Mouse (Mus musculus): Measurements from ENCODE around the gene Rbmxl2. TPM values are rescaled to one million over a fixed set of nuclear protein-coding genes. Genes with fewer than 3 reads are reported as not detected.

Rbmxl2 gene
- polyA plus RNA-seq (2015; fragmentation: Nextera tagmentation; extraction: Ambion mirVana), result not detected in 2 replicates

GRCm38 (mm10) chr7:107209204-107209860, at the start of gene Rbmxl2:
Gene Rbmxl2, plus strand, starts transcription at chr7:107209445.
- peaks cover 58% of the 10 kb centered on the region for H3K27me3 ChIP-seq
- WGBS, result 38% methylated on average over 70 of the region's 70 CpGs
- peaks cover 16% of the 10 kb centered on the region for H3K9me3 ChIP-seq
- H3K4me2 ChIP-seq (replicated peaks), result peak within 1 kb of the TSS; percentile 37
- H3K27ac ChIP-seq, result no peak within 1 kb of the TSS
- no peak for ATAC-seq (ENCODE audit: low FRiP score, low read depth)
- no peak within 1 kb of the TSS for H3K9ac ChIP-seq
- peak within 1 kb of the TSS; percentile 25 for H3K4me3 ChIP-seq
- no peaks in the 10 kb centered on the region for H3K36me3 ChIP-seq
- H3K4me1 ChIP-seq, result no peaks in the 10 kb centered on the region

GRCm38 (mm10) chr7:107166690-107167089, 42.6 kb upstream of the Rbmxl2 start, which contains the start of gene Nlrp14:
Gene Nlrp14, plus strand, starts transcription at chr7:107166990.
- WGBS, result 84% methylated on average over 10 of the region's 10 CpGs
- ATAC-seq (ENCODE audit: low FRiP score, low read depth), result no peak
- H3K9ac ChIP-seq, result no peak within 1 kb of the TSS
- no peaks in the 10 kb centered on the region for H3K27me3 ChIP-seq
- no peaks in the 10 kb centered on the region for H3K36me3 ChIP-seq
- H3K27ac ChIP-seq, result no peak within 1 kb of the TSS
- H3K9me3 ChIP-seq, result no peaks in the 10 kb centered on the region
- no peak within 1 kb of the TSS for H3K4me3 ChIP-seq
- no peaks in the 10 kb centered on the region for H3K4me1 ChIP-seq
- H3K4me2 ChIP-seq (replicated peaks), result no peak within 1 kb of the TSS

GRCm38 (mm10) chr7:107180406-107180805, 28.8 kb upstream of the Rbmxl2 start:
- Histone ChIP-seq H3K4me2 (replicated peaks) (no peak overlapping the region), H3K4me1 (no peaks in the 10 kb centered on the region), H3K36me3 (no peaks in the 10 kb centered on the region), H3K9ac (no peak overlapping the region), H3K27me3 (no peaks in the 10 kb centered on the region), H3K9me3 (no peaks in the 10 kb centered on the region), H3K27ac (no peak overlapping the region), H3K4me3 (no peak overlapping the region)
- 43% methylated on average over 2 of the region's 2 CpGs for WGBS
- no peak for ATAC-seq (ENCODE audit: low FRiP score, low read depth)

- WGBS, result 34% methylated on average over 3 of the region's 3 CpGs
- H3K27ac ChIP-seq, result no peak overlapping the region
- H3K9me3 ChIP-seq, result no peaks in the 10 kb centered on the region
- peaks cover 4% of the 10 kb centered on the region for H3K27me3 ChIP-seq
- H3K4me3 ChIP-seq, result no peak overlapping the region
- no peak for ATAC-seq (ENCODE audit: low FRiP score, low read depth)
- H3K4me1 ChIP-seq, result no peaks in the 10 kb centered on the region
- H3K9ac ChIP-seq, result no peak overlapping the region
- no peak overlapping the region for H3K4me2 ChIP-seq (replicated peaks)
- no peaks in the 10 kb centered on the region for H3K36me3 ChIP-seq
Observed at GRCm38 (mm10) chr7:107201817-107202216, 7.4 kb upstream of the Rbmxl2 start.

GRCm38 (mm10) chr7:107207843-107208242, 1.4 kb upstream of the Rbmxl2 start:
- no peak overlapping the region for H3K4me2 ChIP-seq (replicated peaks)

GRCm38 (mm10) chr7:107210126-107210576, 906 bp downstream of the Rbmxl2 start:
- Histone ChIP-seq H3K36me3 (no peaks in the 10 kb centered on the region), H3K27ac (no peak overlapping the region), H3K27me3 (peaks cover 63% of the 10 kb centered on the region), H3K4me2 (replicated peaks) (peak overlapping the region; percentile 37), H3K9ac (no peak overlapping the region), H3K9me3 (peaks cover 16% of the 10 kb centered on the region), H3K4me3 (peak overlapping the region; percentile 25), H3K4me1 (no peaks in the 10 kb centered on the region)
- ATAC-seq (ENCODE audit: low FRiP score, low read depth), result no peak
- 23% methylated on average over 76 of the region's 77 CpGs for WGBS

More at GRCm38 (mm10) chr7:107207843-107208242, 1.4 kb upstream of the Rbmxl2 start:
- H3K27me3 ChIP-seq, result peaks cover 52% of the 10 kb centered on the region
- H3K4me3 ChIP-seq, result no peak overlapping the region
- H3K36me3 ChIP-seq, result no peaks in the 10 kb centered on the region
- no peak overlapping the region for H3K27ac ChIP-seq
- H3K9me3 ChIP-seq, result peaks cover 16% of the 10 kb centered on the region
- no peak for ATAC-seq (ENCODE audit: low FRiP score, low read depth)
- H3K4me1 ChIP-seq, result no peaks in the 10 kb centered on the region
- H3K9ac ChIP-seq, result no peak overlapping the region
- 92% methylated on average over 3 of the region's 3 CpGs for WGBS

GRCm38 (mm10) chr7:107215723-107216122, 6.5 kb downstream of the Rbmxl2 start:
- H3K36me3 ChIP-seq, result no peaks in the 10 kb centered on the region

GRCm38 (mm10) chr7:107216845-107217244, 7.6 kb downstream of the Rbmxl2 start:
- Histone ChIP-seq H3K9ac (no peak overlapping the region), H3K4me2 (replicated peaks) (no peak overlapping the region), H3K27ac (no peak overlapping the region), H3K9me3 (no peaks in the 10 kb centered on the region), H3K4me1 (no peaks in the 10 kb centered on the region), H3K4me3 (no peak overlapping the region), H3K27me3 (peaks cover 12% of the 10 kb centered on the region), H3K36me3 (no peaks in the 10 kb centered on the region)
- 75% methylated on average over 2 of the region's 2 CpGs for WGBS
- ATAC-seq (ENCODE audit: low FRiP score, low read depth), result no peak

More at GRCm38 (mm10) chr7:107215723-107216122, 6.5 kb downstream of the Rbmxl2 start:
- no peak overlapping the region for H3K4me3 ChIP-seq
- peaks cover 23% of the 10 kb centered on the region for H3K27me3 ChIP-seq
- no peak overlapping the region for H3K4me2 ChIP-seq (replicated peaks)
- ATAC-seq (ENCODE audit: low FRiP score, low read depth), result peak; percentile 48; the same call in 1 of the 2 replicates
- no peaks in the 10 kb centered on the region for H3K9me3 ChIP-seq
- H3K9ac ChIP-seq, result no peak overlapping the region
- no peaks in the 10 kb centered on the region for H3K4me1 ChIP-seq
- H3K27ac ChIP-seq, result no peak overlapping the region

GRCm38 (mm10) chr7:107236854-107237253, 27.6 kb downstream of the Rbmxl2 start:
- Histone ChIP-seq H3K4me2 (replicated peaks) (no peak overlapping the region), H3K9me3 (no peaks in the 10 kb centered on the region), H3K36me3 (no peaks in the 10 kb centered on the region), H3K4me3 (no peak overlapping the region), H3K27me3 (no peaks in the 10 kb centered on the region), H3K4me1 (no peaks in the 10 kb centered on the region), H3K27ac (no peak overlapping the region), H3K9ac (no peak overlapping the region)
- WGBS, result 55% methylated on average over 3 of the region's 3 CpGs
- ATAC-seq (ENCODE audit: low FRiP score, low read depth), result no peak

GRCm38 (mm10) chr7:107237498-107237897, 28.3 kb downstream of the Rbmxl2 start:
- 75% methylated on average over 3 of the region's 3 CpGs for WGBS
- Histone ChIP-seq H3K4me2 (replicated peaks) (no peak overlapping the region), H3K4me1 (no peaks in the 10 kb centered on the region), H3K36me3 (no peaks in the 10 kb centered on the region), H3K9ac (no peak overlapping the region), H3K4me3 (no peak overlapping the region), H3K27me3 (no peaks in the 10 kb centered on the region), H3K27ac (no peak overlapping the region), H3K9me3 (no peaks in the 10 kb centered on the region)
- no peak for ATAC-seq (ENCODE audit: low FRiP score, low read depth)

GRCm38 (mm10) chr7:107241371-107241883, 32.2 kb downstream of the Rbmxl2 start:
- Histone ChIP-seq H3K36me3 (no peaks in the 10 kb centered on the region), H3K4me2 (replicated peaks) (no peak overlapping the region), H3K9ac (no peak overlapping the region), H3K4me1 (no peaks in the 10 kb centered on the region), H3K27ac (no peak overlapping the region), H3K27me3 (no peaks in the 10 kb centered on the region), H3K9me3 (no peaks in the 10 kb centered on the region), H3K4me3 (no peak overlapping the region)
- WGBS, result 87% methylated on average over 5 of the region's 5 CpGs
- ATAC-seq (ENCODE audit: low FRiP score, low read depth), result no peak

GRCm38 (mm10) chr7:107250211-107250985, 41.2 kb downstream of the Rbmxl2 start:
- ATAC-seq (ENCODE audit: low FRiP score, low read depth), result no peak
- 66% methylated on average over 5 of the region's 5 CpGs for WGBS
- H3K9me3 ChIP-seq, result no peaks in the 10 kb centered on the region
- H3K27me3 ChIP-seq, result no peaks in the 10 kb centered on the region
- no peak overlapping the region for H3K4me2 ChIP-seq (replicated peaks)
- no peaks in the 10 kb centered on the region for H3K4me1 ChIP-seq
- H3K36me3 ChIP-seq, result no peaks in the 10 kb centered on the region
- H3K9ac ChIP-seq, result no peak overlapping the region
- H3K4me3 ChIP-seq, result no peak overlapping the region
- H3K27ac ChIP-seq, result no peak overlapping the region
